Mouse (Mus musculus): ENCODE data around the gene Efcab6. TPM values are rescaled to one million over a fixed set of nuclear protein-coding genes. Genes with fewer than 3 reads are reported as not detected.

The Efcab6 gene
- total and polyA plus RNA-seq, 3 experiments: not detected

GRCm38 (mm10) chr15:84024851-84025250 is 40.3 kb downstream of the Efcab6 start:
- TF ChIP-seq ZKSCAN1 (IDR thresholded peaks at IDR 0.05; ENCODE audit: borderline replicate concordance, low read depth, low read length) (no peak), TCF12 (IDR thresholded peaks at IDR 0.05; ENCODE audit: low read depth, low read length) (no peak), E2F4 (IDR thresholded peaks at IDR 0.05; ENCODE audit: insufficient replicate concordance, low read depth, low read length) (no peak), HCFC1 (IDR thresholded peaks at IDR 0.05; ENCODE audit: low read depth, low read length) (no peak), ZC3H11A (IDR thresholded peaks at IDR 0.05; ENCODE audit: low read depth, low read length) (no peak), ZMIZ1 (IDR thresholded peaks at IDR 0.05; ENCODE audit: low read depth, low read length) (no peak), CHD2 (IDR thresholded peaks at IDR 0.05; ENCODE audit: low read length) (no peak), MAZ (IDR thresholded peaks at IDR 0.05; ENCODE audit: low read depth, low read length) (no peak), UBTF (IDR thresholded peaks at IDR 0.05; ENCODE audit: low read depth, low read length) (no peak), TBP (conservative IDR thresholded peaks at IDR 0.05; ENCODE audit: low read depth, low read length) (no peak), SMC3 (IDR thresholded peaks at IDR 0.05; ENCODE audit: low read depth, low read length) (no peak), CTCF (conservative IDR thresholded peaks at IDR 0.05 in 1 of 2, IDR thresholded peaks at IDR 0.05 in 1 of 2; ENCODE audit: low read depth in 2 of 2, low read length in 2 of 2) (no peak), RAD21 (IDR thresholded peaks at IDR 0.05; ENCODE audit: low read depth, low read length) (no peak), NELFE (IDR thresholded peaks at IDR 0.05; ENCODE audit: low read depth, low read length) (no peak)
- dilution Hi-C loops (cut with MboI; ENCODE audit: extremely low pct_ligation_motif_present, extremely low pct_unique_long_range_greater_than_20kb, low sequenced_read_pairs): no loop called here
- no peak overlapping the region for H3K4me2 ChIP-seq (ENCODE audit: insufficient read depth, low read depth, poor library complexity, severe bottlenecking)
- no peak overlapping the region for H3K4me3 ChIP-seq (replicated peaks in 1 of 3; ENCODE audit: low read depth in 2 of 3, low read length in 2 of 3, poor library complexity in 1 of 3)
- peaks cover 5% of the 10 kb centered on the region for H3K9me3 ChIP-seq (replicated peaks; ENCODE audit: low read length)
- no peak overlapping the region for H3K27ac ChIP-seq (ENCODE audit: insufficient read depth, low read depth)
- peaks cover 73% of the 10 kb centered on the region for H3K27me3 ChIP-seq (replicated peaks)
- no peaks in the 10 kb centered on the region for H3K4me1 ChIP-seq (ENCODE audit: control insufficient read depth in 1 of 2, insufficient read depth in 2 of 2)
- in situ Hi-C loops (cut with MboI; ENCODE audit: low pct_ligation_motif_present, low pct_unique_long_range_greater_than_20kb, low sequenced_read_pairs): no loop called here
- no peaks in the 10 kb centered on the region for H3K79me2 ChIP-seq (replicated peaks; ENCODE audit: control insufficient read depth, extremely low read depth, insufficient read depth, poor library complexity, severe bottlenecking)
- no peak overlapping the region for H3K9ac ChIP-seq (ENCODE audit: insufficient read depth, low read depth)
- no peaks in the 10 kb centered on the region for H3K36me3 ChIP-seq (replicated peaks in 1 of 2; ENCODE audit: control insufficient read depth in 1 of 2, insufficient read depth in 1 of 2, low read length in 1 of 2)
- no peak for DNase-seq (ENCODE audit: extremely low read depth)

DNA sequence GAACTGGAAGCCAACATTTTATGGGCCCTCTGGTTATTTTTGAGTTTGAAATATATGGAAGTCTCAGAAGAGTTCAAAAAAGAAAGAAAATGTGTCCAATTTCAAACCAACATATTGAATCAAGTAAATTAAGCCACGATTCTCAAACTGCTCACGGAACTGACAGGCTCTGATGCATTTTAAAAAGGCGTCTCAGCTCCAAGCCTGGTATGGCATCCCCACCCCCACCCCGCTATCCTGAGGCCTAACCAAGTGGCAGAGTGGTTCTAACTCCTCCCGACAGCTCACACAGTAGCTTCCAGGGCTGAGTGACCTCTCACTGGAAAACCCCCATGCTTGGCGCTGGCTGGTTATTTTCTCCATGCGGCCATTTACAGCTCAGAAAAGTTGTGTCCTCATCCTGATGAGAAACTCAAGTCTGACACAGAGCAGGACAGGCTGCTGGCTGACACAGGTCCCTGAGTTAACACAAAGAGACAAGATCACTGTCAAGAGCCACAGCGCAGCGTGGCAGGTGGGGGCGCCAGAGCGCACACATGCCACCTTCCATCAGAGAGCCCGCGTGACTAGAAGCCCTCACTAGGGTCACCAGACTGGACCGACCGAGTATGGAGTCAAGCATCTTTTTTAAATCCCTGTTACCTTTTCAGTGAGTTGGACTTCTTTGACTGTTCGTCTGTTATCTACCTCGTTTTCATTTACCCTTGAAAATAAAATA is 55.7 kb downstream of the Efcab6 start:
- Histone ChIP-seq H3K4me3 (replicated peaks in 1 of 3; ENCODE audit: low read depth in 2 of 3, low read length in 2 of 3, poor library complexity in 1 of 3) (no peak overlapping the region), H3K4me2 (ENCODE audit: insufficient read depth, low read depth, poor library complexity, severe bottlenecking) (no peak overlapping the region), H3K27ac (ENCODE audit: insufficient read depth, low read depth) (no peak overlapping the region), H3K36me3 (replicated peaks in 1 of 2; ENCODE audit: control insufficient read depth in 1 of 2, insufficient read depth in 1 of 2, low read length in 1 of 2) (no peaks in the 10 kb centered on the region), H3K9me3 (replicated peaks; ENCODE audit: low read length) (no peaks in the 10 kb centered on the region), H3K79me2 (replicated peaks; ENCODE audit: control insufficient read depth, extremely low read depth, insufficient read depth, poor library complexity, severe bottlenecking) (no peaks in the 10 kb centered on the region), H3K9ac (ENCODE audit: insufficient read depth, low read depth) (no peak overlapping the region), H3K4me1 (ENCODE audit: control insufficient read depth in 1 of 2, insufficient read depth in 2 of 2) (peaks cover 0 to under 1% of the 10 kb centered on the region in 2 experiments; a peak in 1 of 4 replicates), H3K27me3 (replicated peaks) (peaks cover 73% of the 10 kb centered on the region)
- in situ Hi-C loops (cut with MboI; ENCODE audit: low pct_ligation_motif_present, low pct_unique_long_range_greater_than_20kb, low sequenced_read_pairs) (no loop called here), dilution Hi-C loops (cut with MboI; ENCODE audit: extremely low pct_ligation_motif_present, extremely low pct_unique_long_range_greater_than_20kb, low sequenced_read_pairs) (no loop called here)
- TF ChIP-seq USF1 (IDR thresholded peaks at IDR 0.05; ENCODE audit: low read depth, low read length) (no peak), CTCF (conservative IDR thresholded peaks at IDR 0.05 in 1 of 2, IDR thresholded peaks at IDR 0.05 in 1 of 2; ENCODE audit: low read depth in 2 of 2, low read length in 2 of 2) (peak in 1 of 2 experiments; percentile 44; a peak in 2 of 4 replicates), SMC3 (IDR thresholded peaks at IDR 0.05; ENCODE audit: low read depth, low read length) (peak; percentile 5; the same call in 1 of the 2 replicates), MXI1 (IDR thresholded peaks at IDR 0.05; ENCODE audit: low read depth, low read length) (no peak), ZC3H11A (IDR thresholded peaks at IDR 0.05; ENCODE audit: low read depth, low read length) (no peak), PAX5 (IDR thresholded peaks at IDR 0.05; ENCODE audit: low read length) (no peak), JUND (conservative IDR thresholded peaks at IDR 0.05; ENCODE audit: low read depth, low read length) (no peak), ZNF384 (IDR thresholded peaks at IDR 0.05; ENCODE audit: low read depth, low read length) (no peak), BHLHE40 (IDR thresholded peaks at IDR 0.05; ENCODE audit: low read depth, low read length) (no peak), IRF4 (IDR thresholded peaks at IDR 0.05; ENCODE audit: low read depth, low read length) (no peak)
- DNase-seq (ENCODE audit: extremely low read depth): no peak
